Mouse (Mus musculus) lung, postnatal 36 days (tissue): ENCODE measurements around the gene Tmem202.

Source experiments
- DNase-seq: peaks from one replicate; pipeline ENCODE4 v3.0.0; 2022; ENCODE audit warnings: mixed read lengths

Tmem202 gene

GRCm38 (mm10) chr9:59539441-59540137, at the start of gene Tmem202, which contains the start of gene Hexa:
TSS of gene Tmem202 (minus strand) at chr9:59539847.
TSS of gene Hexa (plus strand) at chr9:59539540.
- peak; percentile 85 for DNase-seq

- no peak for DNase-seq
These were observed 49.3 kb upstream of the Tmem202 start for GRCm38 (mm10) chr9:59588710-59589671.

GRCm38 (mm10) chr9:59588252-59588651, 48.6 kb upstream of the Tmem202 start:
- no peak for DNase-seq

GRCm38 (mm10) chr9:59584871-59585308, 45.2 kb upstream of the Tmem202 start:
- DNase-seq = peak; percentile 80

- DNase-seq = no peak
These were observed 38.8 kb upstream of the Tmem202 start for GRCm38 (mm10) chr9:59578505-59578867.

- peak; percentile 84 for DNase-seq
These were observed 38.3 kb upstream of the Tmem202 start, which contains the start of gene Celf6 for GRCm38 (mm10) chr9:59577844-59578504. TSS of gene Celf6 (plus strand) at chr9:59577917.

- DNase-seq = no peak
These were observed 37.8 kb upstream of the Tmem202 start for GRCm38 (mm10) chr9:59577401-59577800.

GRCm38 (mm10) chr9:59571852-59572251, 32.2 kb upstream of the Tmem202 start:
- DNase-seq = no peak

- DNase-seq = peak; percentile 78
These were observed 27.5 kb upstream of the Tmem202 start for GRCm38 (mm10) chr9:59567111-59567510.

GRCm38 (mm10) chr9:59565600-59565999, 26.0 kb upstream of the Tmem202 start:
- peak; percentile 89 for DNase-seq

- no peak for DNase-seq
These were observed 14.1 kb upstream of the Tmem202 start for GRCm38 (mm10) chr9:59553719-59554118.

- DNase-seq = no peak
These were observed 13.0 kb upstream of the Tmem202 start for GRCm38 (mm10) chr9:59552610-59553009.

- DNase-seq = peak; percentile 83
These were observed 12.0 kb upstream of the Tmem202 start for GRCm38 (mm10) chr9:59551620-59552031.

- no peak for DNase-seq
These were observed 11.4 kb upstream of the Tmem202 start for GRCm38 (mm10) chr9:59551017-59551416.

GRCm38 (mm10) chr9:59550077-59550476, 10.4 kb upstream of the Tmem202 start:
- DNase-seq = no peak

- DNase-seq = no peak
These were observed 9.4 kb upstream of the Tmem202 start for GRCm38 (mm10) chr9:59548961-59549487.

GRCm38 (mm10) chr9:59547869-59548268, 8.2 kb upstream of the Tmem202 start:
- DNase-seq = no peak

GRCm38 (mm10) chr9:59544739-59545138, 5.1 kb upstream of the Tmem202 start:
- DNase-seq = no peak

GRCm38 (mm10) chr9:59542766-59543324, 3.2 kb upstream of the Tmem202 start:
- DNase-seq = no peak

- no peak for DNase-seq
These were observed 2.0 kb upstream of the Tmem202 start for GRCm38 (mm10) chr9:59541617-59542016.

- DNase-seq = peak; percentile 78
These were observed 2.0 kb downstream of the Tmem202 start for GRCm38 (mm10) chr9:59537651-59538050.

GRCm38 (mm10) chr9:59533889-59534288, 5.8 kb downstream of the Tmem202 start:
- peak; percentile 85 for DNase-seq
